Mouse (Mus musculus): ENCODE data around the gene Fkbp8.
A peak's percentile ranks its signal among the peaks of the same experiment; 100 is the strongest.
"Not testable (repeated sequence)": the region's sequence is repeated elsewhere in the genome, so short reads cannot be mapped to it uniquely, and the experiment has no call there.

Fkbp8 gene

GRCm38 (mm10) chr8:70501820-70502529 lies 25.5 kb upstream of the Fkbp8 start:
- DNase-seq (ENCODE audit: low read depth, low spot score), result no peak

GRCm38 (mm10) chr8:70502540-70502939 lies 25.0 kb upstream of the Fkbp8 start:
- no peak for DNase-seq (ENCODE audit: low read depth, low spot score)

- DNase-seq (ENCODE audit: low read depth, low spot score), result peak; percentile 76
These were observed 24.3 kb upstream of the Fkbp8 start for GRCm38 (mm10) chr8:70503062-70503750.

- DNase-seq (ENCODE audit: low read depth, low spot score), result peak; percentile 62
These were observed 23.2 kb upstream of the Fkbp8 start for GRCm38 (mm10) chr8:70504291-70504716.

GRCm38 (mm10) chr8:70504851-70505250 lies 22.7 kb upstream of the Fkbp8 start:
- peak; percentile 85 for DNase-seq (ENCODE audit: low read depth, low spot score)

GRCm38 (mm10) chr8:70505698-70506327 lies 21.7 kb upstream of the Fkbp8 start:
- DNase-seq (ENCODE audit: low read depth, low spot score), result no peak

- DNase-seq (ENCODE audit: low read depth, low spot score), result peak; percentile 94
These were observed 21.0 kb upstream of the Fkbp8 start, which contains the start of gene Rex1bd for GRCm38 (mm10) chr8:70506328-70507026. Gene Rex1bd (minus strand): TSS chr8:70506752.

- DNase-seq (ENCODE audit: low read depth, low spot score), result no peak
These were observed 20.5 kb upstream of the Fkbp8 start for GRCm38 (mm10) chr8:70507027-70507393.

- no peak for DNase-seq (ENCODE audit: low read depth, low spot score)
These were observed 18.1 kb upstream of the Fkbp8 start for GRCm38 (mm10) chr8:70509281-70509952.

- DNase-seq (ENCODE audit: low read depth, low spot score), result peak; percentile 99
These were observed 17.2 kb upstream of the Fkbp8 start, which contains the start of gene Uba52 for GRCm38 (mm10) chr8:70510228-70510915. Gene Uba52 (minus strand): TSS chr8:70510801.

GRCm38 (mm10) chr8:70511174-70511573 lies 16.4 kb upstream of the Fkbp8 start:
- not testable (repeated sequence) for DNase-seq (ENCODE audit: low read depth, low spot score)

GRCm38 (mm10) chr8:70511770-70512169 lies 15.8 kb upstream of the Fkbp8 start:
- no peak for DNase-seq (ENCODE audit: low read depth, low spot score)

GRCm38 (mm10) chr8:70512253-70512903 lies 15.1 kb upstream of the Fkbp8 start:
- no peak for DNase-seq (ENCODE audit: low read depth, low spot score)

GRCm38 (mm10) chr8:70513441-70513840 lies 14.1 kb upstream of the Fkbp8 start:
- no peak for DNase-seq (ENCODE audit: low read depth, low spot score)

GRCm38 (mm10) chr8:70517940-70518643 lies 9.4 kb upstream of the Fkbp8 start:
- no peak for DNase-seq (ENCODE audit: low read depth, low spot score)

GRCm38 (mm10) chr8:70519043-70519442 lies 8.5 kb upstream of the Fkbp8 start:
- no peak for DNase-seq (ENCODE audit: low read depth, low spot score)

GRCm38 (mm10) chr8:70519606-70520005 lies 7.9 kb upstream of the Fkbp8 start:
- DNase-seq (ENCODE audit: low read depth, low spot score), result no peak

GRCm38 (mm10) chr8:70522592-70523403 lies 4.7 kb upstream of the Fkbp8 start:
- peak; percentile 98 for DNase-seq (ENCODE audit: low read depth, low spot score)

- DNase-seq (ENCODE audit: low read depth, low spot score), result no peak
These were observed 413 bp upstream of the Fkbp8 start for GRCm38 (mm10) chr8:70527111-70527511.

Data from mesoderm, embryonic 11.5 days (tissue).